Mouse (Mus musculus) lung, embryonic 14.5 days (tissue): ENCODE data around the gene Adamts2. TPM values are rescaled to one million over a fixed set of nuclear protein-coding genes. Genes with fewer than 3 reads are reported as not detected.

Experiments used
- ATAC-seq: fragments of 200-750 bp; cut with Nextera tagmentation; 2 replicates; pipeline ENCODE4 v1.8.0; 2017; ENCODE audit warnings: mild to moderate bottlenecking, moderate TSS enrichment, moderate library complexity; ENCODE audit not compliant: insufficient read depth
- DNase-seq: peaks from one replicate; pipeline ENCODE4 v3.0.0-alpha.2; 2015
- H3K27ac ChIP-seq: fragments of 300-500 bp; sonication (generic); 2 replicates; pipeline ENCODE4 v1.5.1; 2014; ENCODE audit warnings: low read depth, mild to moderate bottlenecking, moderate library complexity
- H3K27me3 ChIP-seq: fragments of 300-500 bp; sonication (generic); 2 replicates; pipeline ENCODE4 v1.6.1; 2014; ENCODE audit warnings: low read length, control low read depth; ENCODE audit not compliant: insufficient read depth
- H3K36me3 ChIP-seq: fragments of 300-500 bp; sonication (generic); 2 replicates; pipeline ENCODE4 v1.6.1; 2014; ENCODE audit warnings: control low read depth; ENCODE audit not compliant: insufficient read depth
- H3K4me1 ChIP-seq: fragments of 300-500 bp; sonication (generic); 2 replicates; pipeline ENCODE4 v1.6.1; 2014; ENCODE audit warnings: antibody characterized with exemption, control low read depth; ENCODE audit not compliant: insufficient read depth
- H3K4me2 ChIP-seq: fragments of 300-500 bp; sonication (generic); 2 replicates; pipeline ENCODE4 v1.6.1; 2014; ENCODE audit warnings: mild to moderate bottlenecking
- H3K4me3 ChIP-seq: fragments of 300-500 bp; sonication (generic); 2 replicates; pipeline ENCODE4 v1.5.1; 2014; ENCODE audit warnings: low read depth, low read length
- H3K9ac ChIP-seq: fragments of 300-500 bp; sonication (generic); 2 replicates; pipeline ENCODE4 v1.6.1; 2014
- H3K9me3 ChIP-seq: fragments of 300-500 bp; sonication (generic); 2 replicates; pipeline ENCODE4 v1.6.1; 2016; ENCODE audit warnings: low read depth, low read length, control low read depth
- CTCF ChIP-seq: IDR thresholded peaks from 2 replicates; pipeline ENCODE4 v1.5.1; 2016; ENCODE audit warnings: antibody characterized with exemption, low read depth
- WGBS: fragments of 180-500 bp; shearing (Covaris S2); extraction: QIAGEN DNeasy Blood & Tissue Kit; methylation state at CpG from one replicate; pipeline ENCODE4 v1.1.7; 2014; 5-methylcytosine and 5-hydroxymethylcytosine counted together
- polyA plus RNA-seq: library from polyadenylated mRNA; unstranded; fragments of >200 nt; fragmentation: Nextera tagmentation; extraction: Ambion mirVana; gene quantifications from 2 replicates; pipeline ENCODE4 v1.2.1, GENCODE M21; 2014

Adamts2 gene
- polyA plus RNA-seq, 1 experiment from 2014 or later = 10.9 TPM

DNA sequence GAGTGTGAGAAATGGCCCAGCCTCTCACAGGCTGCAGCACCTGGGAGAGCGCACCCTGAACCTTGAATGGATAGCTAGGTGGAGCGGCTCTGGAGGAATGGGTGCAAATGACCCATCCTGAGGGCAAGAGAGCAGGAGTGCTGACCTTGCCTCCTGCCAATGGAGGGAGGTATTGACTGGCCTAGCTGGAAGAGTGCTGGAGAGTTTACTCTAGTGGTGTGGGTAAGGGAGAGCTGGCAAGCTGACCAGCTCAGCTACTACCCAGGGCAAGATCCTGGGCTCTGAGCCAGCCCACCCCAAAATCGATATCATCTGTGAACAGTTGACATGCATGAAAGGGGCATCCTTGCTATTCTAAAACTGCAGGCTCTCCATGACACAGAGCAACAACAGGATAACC lies 244.1 kb downstream of the Adamts2 start:
- no peak overlapping the region for H3K9ac ChIP-seq

DNA sequence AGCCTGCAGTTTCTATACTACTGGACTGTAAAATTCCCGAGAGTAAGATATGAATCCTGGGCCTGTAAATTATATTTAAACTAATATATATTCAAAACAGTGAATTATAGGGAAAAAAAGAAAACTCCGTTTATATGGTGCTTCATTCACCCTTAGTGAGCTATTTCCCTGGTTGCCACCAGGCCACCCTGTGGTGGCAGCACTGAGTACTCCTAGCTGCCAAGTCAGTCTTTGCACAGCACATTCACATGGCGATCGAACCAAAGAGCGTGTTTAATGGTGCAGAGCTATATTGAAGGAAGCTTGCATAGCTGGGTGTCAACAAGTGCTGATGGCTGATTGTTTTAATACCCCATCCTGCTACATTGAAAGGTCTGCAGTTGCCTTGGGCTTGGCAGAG lies 245.2 kb downstream of the Adamts2 start:
- peak; percentile 20 for DNase-seq
- H3K4me1 ChIP-seq = no peaks in the 10 kb centered on the region; the same call in 1 of the 2 replicates
- H3K4me2 ChIP-seq = no peak overlapping the region
- H3K27ac ChIP-seq = no peak overlapping the region
- no peaks in the 10 kb centered on the region for H3K9me3 ChIP-seq
- no peak overlapping the region for H3K4me3 ChIP-seq
- H3K9ac ChIP-seq = no peak overlapping the region
- ATAC-seq = no peak
- H3K27me3 ChIP-seq = peaks cover 46% of the 10 kb centered on the region
- peak; percentile 56 for TF ChIP-seq CTCF
- WGBS = 70% methylated on average over 5 of the region's 5 CpGs
- H3K36me3 ChIP-seq = no peaks in the 10 kb centered on the region

More for the DNA sequence above, 244.1 kb downstream of the Adamts2 start:
- no peak for TF ChIP-seq CTCF
- Histone ChIP-seq H3K4me1 (no peaks in the 10 kb centered on the region; the same call in 1 of the 2 replicates), H3K4me3 (no peak overlapping the region), H3K4me2 (no peak overlapping the region), H3K27ac (no peak overlapping the region), H3K9me3 (no peaks in the 10 kb centered on the region), H3K27me3 (peaks cover 35% of the 10 kb centered on the region), H3K36me3 (no peaks in the 10 kb centered on the region)
- WGBS = 85% methylated on average over 3 of the region's 3 CpGs
- no peak for DNase-seq
- ATAC-seq = no peak

DNA sequence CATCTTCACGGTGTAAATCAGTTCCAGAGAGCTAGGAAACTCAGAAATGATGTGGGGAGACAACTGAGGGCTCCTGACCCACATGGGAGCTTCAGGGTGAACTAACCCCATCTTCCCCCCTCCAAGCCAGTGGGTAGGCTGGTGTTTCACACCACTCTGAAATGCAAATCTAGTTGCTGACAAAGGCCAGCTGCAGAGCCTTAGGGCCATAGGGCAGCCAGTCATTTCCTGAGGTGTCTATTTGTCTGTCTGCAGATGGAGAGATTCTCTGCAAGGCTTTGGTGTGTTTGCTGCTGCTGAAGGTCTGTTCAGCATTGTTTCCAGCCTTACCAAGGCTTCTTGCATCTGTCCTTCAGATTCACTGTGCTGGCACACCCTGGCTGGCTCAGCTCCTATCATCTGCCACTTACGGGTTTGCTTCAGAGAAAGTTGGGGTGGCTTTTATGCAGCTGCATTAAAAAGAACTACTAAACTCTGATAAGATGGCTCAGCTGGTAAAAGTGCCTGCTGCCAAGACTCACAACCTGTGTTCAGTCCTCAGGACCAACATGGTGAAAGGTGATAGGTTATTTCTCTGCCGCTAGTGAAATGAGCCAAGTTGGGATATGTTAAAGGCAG lies 246.7 kb downstream of the Adamts2 start:
- H3K4me1 ChIP-seq = no peaks in the 10 kb centered on the region; the same call in 1 of the 2 replicates
- no peak overlapping the region for H3K4me2 ChIP-seq
- TF ChIP-seq CTCF = no peak
- DNase-seq (no peak), ATAC-seq (no peak)
- H3K9ac ChIP-seq = no peak overlapping the region
- no peaks in the 10 kb centered on the region for H3K36me3 ChIP-seq
- no peak overlapping the region for H3K27ac ChIP-seq
- WGBS = 22% methylated on average over 3 of the region's 3 CpGs
- H3K4me3 ChIP-seq = no peak overlapping the region
- peaks cover 58% of the 10 kb centered on the region for H3K27me3 ChIP-seq
- no peaks in the 10 kb centered on the region for H3K9me3 ChIP-seq

DNA sequence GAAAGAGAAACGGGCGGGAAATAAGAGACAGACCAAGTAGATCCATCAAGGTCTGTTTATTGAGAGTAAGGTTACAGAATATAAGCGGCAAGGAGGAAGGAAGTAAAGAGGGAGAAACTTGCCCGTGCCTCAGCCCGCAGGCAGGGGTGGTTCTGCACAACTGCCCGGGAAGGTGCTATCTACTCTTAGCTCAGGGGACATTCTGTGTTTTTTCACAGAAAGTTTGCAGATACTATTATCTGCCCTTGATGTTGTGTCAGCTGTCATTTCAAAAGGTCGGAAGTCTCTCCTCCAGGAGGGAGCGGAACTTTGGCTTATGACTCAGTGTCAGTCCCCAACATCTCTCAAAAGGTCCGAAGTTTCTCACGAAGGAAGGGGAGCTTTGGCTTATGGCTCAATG lies 247.4 kb downstream of the Adamts2 start:
- TF ChIP-seq CTCF = no peak
- H3K27me3 ChIP-seq = peaks cover 58% of the 10 kb centered on the region
- H3K27ac ChIP-seq = no peak overlapping the region
- H3K9me3 ChIP-seq = no peaks in the 10 kb centered on the region
- no peaks in the 10 kb centered on the region for H3K36me3 ChIP-seq
- H3K9ac ChIP-seq = no peak overlapping the region
- no peaks in the 10 kb centered on the region; the same call in 1 of the 2 replicates for H3K4me1 ChIP-seq
- DNase-seq (no peak), ATAC-seq (no peak)
- WGBS = 2% methylated on average over 10 of the region's 10 CpGs
- peak overlapping the region; percentile 76; the same call in 1 of the 2 replicates for H3K4me2 ChIP-seq
- H3K4me3 ChIP-seq = no peak overlapping the region

DNA sequence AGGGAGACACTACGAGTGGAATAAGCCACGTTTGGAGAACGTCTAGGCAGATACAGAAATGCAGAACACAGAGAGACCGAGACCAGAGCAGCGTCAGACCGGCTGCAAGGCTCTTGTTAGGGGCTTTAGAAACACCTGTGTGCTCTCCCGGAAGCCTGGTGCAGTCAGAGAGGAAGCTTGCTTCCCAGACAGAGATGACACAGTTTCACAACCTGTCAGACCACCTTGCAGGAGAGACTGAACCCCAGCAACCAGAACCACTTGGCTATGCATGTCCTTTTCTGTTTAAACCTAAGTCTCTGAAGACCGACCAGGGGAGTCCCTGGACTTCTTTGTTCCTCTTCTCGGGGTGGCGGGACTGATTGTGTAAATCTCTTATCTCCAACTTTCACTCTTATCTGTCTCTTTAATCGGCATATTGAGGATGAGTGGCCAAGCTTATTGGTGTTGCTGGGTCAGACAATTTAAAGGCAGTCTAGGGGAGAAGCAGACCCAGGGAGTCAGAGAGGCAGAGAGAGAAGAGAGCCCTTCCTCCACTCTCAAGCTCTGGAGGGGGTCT lies 248.4 kb downstream of the Adamts2 start, which contains the start of gene Grm6:
Gene Grm6, plus strand, starts transcription at position 509 of the 559 bp plus-strand sequence.
- Histone ChIP-seq H3K36me3 (no peaks in the 10 kb centered on the region), H3K9me3 (no peaks in the 10 kb centered on the region), H3K27me3 (peaks cover 58% of the 10 kb centered on the region), H3K4me2 (peak within 1 kb of the TSS; percentile 76), H3K4me1 (no peaks in the 10 kb centered on the region; the same call in 1 of the 2 replicates), H3K27ac (no peak within 1 kb of the TSS), H3K4me3 (peak within 1 kb of the TSS; percentile 40), H3K9ac (no peak within 1 kb of the TSS)
- TF ChIP-seq CTCF = no peak
- no peak for ATAC-seq
- DNase-seq = no peak
- WGBS = under 1% methylated on average over 11 of the region's 11 CpGs

DNA sequence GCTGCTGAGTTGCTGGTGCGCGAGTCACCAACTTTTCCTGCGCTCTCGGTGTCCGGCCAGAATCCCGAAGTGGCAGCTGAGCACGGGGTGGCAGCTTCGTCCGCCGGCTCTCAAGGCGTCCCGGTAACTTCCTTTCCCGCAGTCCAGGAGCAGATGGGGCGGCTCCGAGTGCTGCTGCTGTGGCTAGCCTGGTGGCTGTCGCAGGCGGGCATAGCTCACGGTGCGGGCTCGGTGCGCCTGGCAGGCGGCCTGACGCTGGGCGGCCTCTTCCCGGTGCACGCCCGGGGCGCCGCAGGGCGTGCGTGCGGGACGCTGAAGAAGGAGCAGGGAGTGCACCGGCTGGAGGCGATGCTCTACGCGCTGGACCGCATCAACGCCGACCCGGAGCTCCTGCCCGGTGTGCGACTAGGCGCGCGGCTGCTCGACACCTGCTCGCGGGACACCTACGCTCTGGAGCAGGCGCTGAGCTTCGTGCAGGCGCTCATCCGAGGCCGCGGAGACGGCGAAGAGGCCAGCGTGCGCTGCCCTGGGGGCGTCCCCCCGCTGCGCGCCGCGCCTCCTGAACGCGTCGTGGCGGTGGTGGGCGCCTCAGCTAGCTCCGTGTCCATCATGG lies 249.2 kb downstream of the Adamts2 start:
- Histone ChIP-seq H3K27me3 (peaks cover 58% of the 10 kb centered on the region), H3K4me1 (no peaks in the 10 kb centered on the region; the same call in 1 of the 2 replicates), H3K9ac (no peak overlapping the region), H3K27ac (no peak overlapping the region), H3K36me3 (no peaks in the 10 kb centered on the region), H3K4me3 (peak overlapping the region; percentile 40), H3K4me2 (peak overlapping the region; percentile 76), H3K9me3 (no peaks in the 10 kb centered on the region)
- ATAC-seq (0 out of 2 replicates have a peak, but pooled peaks have one; percentile 35), DNase-seq (peak; percentile 18)
- under 1% methylated on average over 72 of the region's 72 CpGs for WGBS
- no peak for TF ChIP-seq CTCF

Other genes starting within 250 kb of the Adamts2 start
- 0.37 and 0.66 TPM in 2 replicates for gene Cby3, start 247.6 kb upstream of the Adamts2 start, polyA plus RNA-seq
- 573 and 582 TPM in 2 replicates for gene Hnrnph1, start 225.1 kb upstream of the Adamts2 start, polyA plus RNA-seq
- gene Rufy1, start 171.0 kb upstream of the Adamts2 start, polyA plus RNA-seq = 24.4 and 25.9 TPM in 2 replicates
- gene Zfp354c, start 225.6 kb downstream of the Adamts2 start, polyA plus RNA-seq = 34.1 and 34.2 TPM in 2 replicates
- 0.32 and 0.35 TPM in 2 replicates for gene Zfp879, start 239.5 kb downstream of the Adamts2 start, polyA plus RNA-seq
- not detected in 2 replicates for gene Grm6, start 248.6 kb downstream of the Adamts2 start, polyA plus RNA-seq